Comparison of ENCODE assay signal across 8 mouse cellular contexts in genomic region chr2:76070432-76071306, GRCm38 (mm10).
DNase-seq lines count a peak whose midpoint lies in the region; ATAC-seq and TF ChIP-seq lines count a peak whose summit lies in the region.

No protein-coding gene starts in this region.

- peak; percentile 76 for DNase-seq in MN1 (ENCODE audit: low spot score)
- peak; percentile 40 for DNase-seq in cerebellum, adult 11 months
- DNase-seq in forebrain, postnatal 0 days: peak; percentile 90
- DNase-seq in layer of hippocampus, adult 8-10 months (ENCODE audit: low spot score in 2 of 2): peak; percentile 45 to 56
- peak; percentile 60 for DNase-seq in urinary bladder, postnatal 25 days (ENCODE audit: low spot score)

- peak overlapping the region; percentile 50 for H3K9ac ChIP-seq in forebrain, postnatal 0 days
- peak overlapping the region; percentile 23; the same call in 1 of the 2 replicates for H3K9ac ChIP-seq in lung, embryonic 15.5 days

- TF ChIP-seq POLR2A in olfactory bulb, adult 2 months (IDR thresholded peaks at IDR 0.05; ENCODE audit: insufficient read depth, low read depth, low read length): no peak

- H3K9me3 ChIP-seq in forebrain, postnatal 0 days (ENCODE audit: low read length): no peaks in the 10 kb centered on the region
- no peaks in the 10 kb centered on the region for H3K9me3 ChIP-seq in lung, embryonic 15.5 days

- 2% methylated on average over 18 of the region's 19 CpGs for WGBS in forebrain, postnatal 0 days
- 2% methylated on average over 19 of the region's 19 CpGs for WGBS in lung, embryonic 15.5 days
- WGBS in olfactory bulb, adult 2 months: 2% methylated on average over 19 of the region's 19 CpGs

- peak; percentile 72 for TF ChIP-seq CTCF in forebrain, postnatal 0 days (IDR thresholded peaks at IDR 0.05; ENCODE audit: low read depth)
- TF ChIP-seq CTCF in olfactory bulb, adult 2 months (IDR thresholded peaks at IDR 0.05; ENCODE audit: insufficient read depth, low read depth, low read length): no peak; the same call in 1 of the 2 replicates

- H3K4me1 ChIP-seq in forebrain, postnatal 0 days (ENCODE audit: insufficient read depth): peaks cover 4% of the 10 kb centered on the region; the same call in 1 of the 2 replicates
- peaks cover 21% of the 10 kb centered on the region for H3K4me1 ChIP-seq in lung, embryonic 15.5 days
- peaks cover 6% of the 10 kb centered on the region for H3K4me1 ChIP-seq in olfactory bulb, adult 2 months (ENCODE audit: control insufficient read depth, insufficient read depth, low read length)

- H3K4me2 ChIP-seq in forebrain, postnatal 0 days (ENCODE audit: low read depth): peak overlapping the region; percentile 58
- peak overlapping the region; percentile 45 for H3K4me2 ChIP-seq in lung, embryonic 15.5 days

- peak; percentile 96 for ATAC-seq in forebrain, postnatal 0 days
- ATAC-seq in hematopoietic stem cell, adult 5-6 weeks (replicated peaks in 1 of 2; ENCODE audit: insufficient read depth in 1 of 2, low FRiP score in 2 of 2, low TSS enrichment in 1 of 2, low read depth in 1 of 2, poor library complexity in 2 of 2, severe bottlenecking in 2 of 2): peak; percentile 85 to 89
- ATAC-seq in lung, embryonic 15.5 days (ENCODE audit: borderline replicate concordance, extremely low read depth, low FRiP score, low TSS enrichment): peak; percentile 92

- H3K36me3 ChIP-seq in forebrain, postnatal 0 days (ENCODE audit: insufficient read depth): no peaks in the 10 kb centered on the region
- no peaks in the 10 kb centered on the region for H3K36me3 ChIP-seq in lung, embryonic 15.5 days

- peak overlapping the region; percentile 67 for H3K27ac ChIP-seq in forebrain, postnatal 0 days (ENCODE audit: low read depth, low read length)
- H3K27ac ChIP-seq in lung, embryonic 15.5 days: peak overlapping the region; percentile 86
- peak overlapping the region; percentile 72 for H3K27ac ChIP-seq in olfactory bulb, adult 2 months (ENCODE audit: insufficient read depth, low read depth, low read length)

- H3K4me3 ChIP-seq in forebrain, postnatal 0 days (ENCODE audit: low read depth, low read length): peak overlapping the region; percentile 40
- peak overlapping the region; percentile 43 for H3K4me3 ChIP-seq in lung, embryonic 15.5 days
- peak overlapping the region; percentile 36 for H3K4me3 ChIP-seq in olfactory bulb, adult 2 months (ENCODE audit: insufficient read depth, low read depth, low read length)

- H3K27me3 ChIP-seq in forebrain, postnatal 0 days (ENCODE audit: insufficient read depth, low read length): no peaks in the 10 kb centered on the region
- H3K27me3 ChIP-seq in lung, embryonic 15.5 days: no peaks in the 10 kb centered on the region

Comparison
In these comparisons a context has a peak if more than half of its experiments do, and no peak if none do; other contexts are left out.
1. Peak in every context shown above with its lines: DNase-seq, ATAC-seq, H3K4me3 ChIP-seq and H3K27ac ChIP-seq.
2. DNase-seq: peak in every context shown above with its lines; median percentile 90 in forebrain, postnatal 0 days; 76 in MN1; 60 in urinary bladder, postnatal 25 days; 50 in layer of hippocampus, adult 8-10 months; 40 in cerebellum, adult 11 months.